8 mouse cellular contexts compared by ENCODE assay signal in the genomic region with DNA sequence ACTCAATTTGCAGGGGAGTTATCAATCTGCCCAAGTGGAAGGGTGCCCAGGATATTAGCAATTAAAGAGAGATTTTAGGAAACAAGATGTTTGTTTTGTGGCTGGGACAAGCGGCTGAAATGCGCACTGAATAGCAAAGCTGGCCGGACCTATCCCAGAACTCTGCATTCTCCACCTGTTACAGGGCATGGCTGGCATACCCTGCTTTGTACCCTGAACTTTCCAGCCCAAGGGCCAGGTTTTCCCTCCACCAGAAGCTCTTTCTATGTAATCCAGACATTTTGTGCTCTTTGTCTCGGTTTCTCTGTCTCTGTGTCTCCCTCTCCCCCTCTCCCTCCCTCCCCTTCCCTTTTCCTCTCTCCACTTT. TPM values are rescaled to one million over a fixed set of nuclear protein-coding genes. Genes with fewer than 3 reads are reported as not detected.
DNase-seq lines count a peak whose midpoint lies in the region; ATAC-seq and TF ChIP-seq lines count a peak whose summit lies in the region.

No protein-coding gene starts in this region.

- 0 out of 2 replicates have a peak, but pooled peaks cover 2% of the 10 kb centered on the region for H3K4me1 ChIP-seq in embryonic facial prominence, embryonic 12.5 days
- H3K4me1 ChIP-seq in intestine, postnatal 0 days (replicated peaks; ENCODE audit: control insufficient read depth, insufficient read depth, low read length) = no peaks in the 10 kb centered on the region
- H3K4me1 ChIP-seq in neural tube, embryonic 12.5 days = no peaks in the 10 kb centered on the region

- intact Hi-C loops in left cerebral cortex, postnatal 25 days (cut with DNase I) = loop anchor here (5.0 to 10.0 kb wide), 2 partner anchors 38 to 1400 kb away; partner anchors contain the start of gene Fgfrl1

- peak overlapping the region; percentile 64 for H3K4me3 ChIP-seq in layer of hippocampus, adult 2 months
- peak overlapping the region; percentile 48 for H3K4me3 ChIP-seq in embryonic facial prominence, embryonic 12.5 days
- peak overlapping the region; percentile 51 for H3K4me3 ChIP-seq in intestine, postnatal 0 days (ENCODE audit: low read depth, low read length)
- H3K4me3 ChIP-seq in neural tube, embryonic 12.5 days = peak overlapping the region; percentile 51

- DNase-seq in layer of hippocampus, adult 2 months (ENCODE audit: low spot score in 2 of 2) = no peak
- no peak for DNase-seq in layer of hippocampus, postnatal 25 days (ENCODE audit: extremely low spot score in 1 of 2, low spot score in 1 of 2)
- DNase-seq in left cerebral cortex, postnatal 25 days (ENCODE audit: low spot score in 2 of 2) = no peak
- no peak for DNase-seq in cerebellum, adult 9-11 months

- TF ChIP-seq CTCF in layer of hippocampus, adult 2 months (conservative IDR thresholded peaks at IDR 0.05) = no peak
- no peak for TF ChIP-seq CTCF in intestine, postnatal 0 days (IDR thresholded peaks at IDR 0.05; ENCODE audit: low read depth)

- H3K9ac ChIP-seq in embryonic facial prominence, embryonic 12.5 days = peak overlapping the region; percentile 40; the same call in 1 of the 2 replicates
- H3K9ac ChIP-seq in intestine, postnatal 0 days (ENCODE audit: low read depth, low read length) = no peak overlapping the region
- peak overlapping the region; percentile 66; the same call in 1 of the 2 replicates for H3K9ac ChIP-seq in neural tube, embryonic 12.5 days

- peak overlapping the region; percentile 58 for H3K4me2 ChIP-seq in embryonic facial prominence, embryonic 12.5 days (replicated peaks)
- H3K4me2 ChIP-seq in intestine, postnatal 0 days (replicated peaks; ENCODE audit: low read depth) = peak overlapping the region; percentile 76
- H3K4me2 ChIP-seq in neural tube, embryonic 12.5 days (replicated peaks) = peak overlapping the region; percentile 77

- H3K36me3 ChIP-seq in embryonic facial prominence, embryonic 12.5 days = no peaks in the 10 kb centered on the region
- H3K36me3 ChIP-seq in intestine, postnatal 0 days (ENCODE audit: control insufficient read depth, insufficient read depth) = no peaks in the 10 kb centered on the region
- no peaks in the 10 kb centered on the region for H3K36me3 ChIP-seq in neural tube, embryonic 12.5 days

- H3K27me3 ChIP-seq in embryonic facial prominence, embryonic 12.5 days = no peaks in the 10 kb centered on the region
- no peaks in the 10 kb centered on the region for H3K27me3 ChIP-seq in intestine, postnatal 0 days (replicated peaks; ENCODE audit: control insufficient read depth, insufficient read depth, low read length)
- H3K27me3 ChIP-seq in neural tube, embryonic 12.5 days (replicated peaks) = no peaks in the 10 kb centered on the region

- peak overlapping the region; percentile 95 for H3K27ac ChIP-seq in layer of hippocampus, adult 2 months
- H3K27ac ChIP-seq in embryonic facial prominence, embryonic 12.5 days = no peak overlapping the region
- no peak overlapping the region for H3K27ac ChIP-seq in intestine, postnatal 0 days (ENCODE audit: low read depth, low read length)
- no peak overlapping the region for H3K27ac ChIP-seq in neural tube, embryonic 12.5 days

- H3K9me3 ChIP-seq in embryonic facial prominence, embryonic 12.5 days = no peaks in the 10 kb centered on the region
- H3K9me3 ChIP-seq in intestine, postnatal 0 days (ENCODE audit: control insufficient read depth) = no peaks in the 10 kb centered on the region
- no peaks in the 10 kb centered on the region for H3K9me3 ChIP-seq in neural tube, embryonic 12.5 days

- ATAC-seq in embryonic facial prominence, embryonic 12.5 days (ENCODE audit: insufficient number of reproducible peaks, insufficient read depth, low FRiP score, low TSS enrichment) = no peak
- ATAC-seq in intestine, postnatal 0 days = peak; percentile 12; the same call in 1 of the 2 replicates
- peak; percentile 43 for ATAC-seq in neural tube, embryonic 12.5 days (ENCODE audit: low FRiP score, low read depth)
- ATAC-seq in frontal cortex, adult (ENCODE audit: low TSS enrichment) = no peak

- WGBS in embryonic facial prominence, embryonic 12.5 days = 11% methylated on average over 4 of the region's 4 CpGs
- whole genome bisulfite sequencing in intestine, postnatal 0 days = 1% methylated on average over 4 of the region's 4 CpGs
- WGBS in neural tube, embryonic 12.5 days = 10% methylated on average over 4 of the region's 4 CpGs

RNA-seq across cellular contexts. Expression of gene Gm35315, which starts 0.6 kb away (rescaled TPM):
- total RNA-seq in layer of hippocampus, adult 2 months (2021) = under 1 TPM; 0.52 to 0.64 TPM
- under 1 TPM; 0.56 to 0.76 TPM for total RNA-seq in layer of hippocampus, postnatal 25 days (2021)
- polyA plus RNA-seq in embryonic facial prominence, embryonic 12.5 days (2016; fragmentation: Nextera tagmentation; extraction: Ambion mirVana) = 1.2 and 1.5 TPM in 2 replicates
- polyA plus RNA-seq in intestine, postnatal 0 days (2015; fragmentation: Nextera tagmentation; extraction: Ambion mirVana) = 0.25 and 0.52 TPM in 2 replicates
- polyA plus RNA-seq in neural tube, embryonic 12.5 days (2016; fragmentation: Nextera tagmentation; extraction: Ambion mirVana) = 0.65 and 0.70 TPM in 2 replicates
- total RNA-seq in left cerebral cortex, postnatal 25 days (2021) = under 1 TPM; 0.25 to 0.53 TPM

RNA-seq across cellular contexts. Expression of gene Plcxd1, which starts 4.9 kb away (rescaled TPM):
- 1 to 10 TPM; 4.4 to 4.9 TPM for total RNA-seq in layer of hippocampus, adult 2 months (2021)
- total RNA-seq in layer of hippocampus, postnatal 25 days (2021) = 1 to 10 TPM; 4.4 to 4.7 TPM
- 1.4 and 1.7 TPM in 2 replicates for polyA plus RNA-seq in embryonic facial prominence, embryonic 12.5 days (2016; fragmentation: Nextera tagmentation; extraction: Ambion mirVana)
- 0.63 and 0.78 TPM in 2 replicates for polyA plus RNA-seq in intestine, postnatal 0 days (2015; fragmentation: Nextera tagmentation; extraction: Ambion mirVana)
- 1.3 and 1.8 TPM in 2 replicates for polyA plus RNA-seq in neural tube, embryonic 12.5 days (2016; fragmentation: Nextera tagmentation; extraction: Ambion mirVana)
- 10 to 100 TPM in 1 of 2 experiments, 1 to 10 TPM in 1; 9.6 to 12.8 TPM for total RNA-seq in left cerebral cortex, postnatal 25 days (2021)

RNA-seq across cellular contexts. Expression of gene Gtpbp6, which starts 13.2 kb away (rescaled TPM):
- total RNA-seq in layer of hippocampus, adult 2 months (2021) = 10 to 100 TPM; 77.3 to 85.6 TPM
- 10 to 100 TPM; 69.3 to 91.5 TPM for total RNA-seq in layer of hippocampus, postnatal 25 days (2021)
- polyA plus RNA-seq in embryonic facial prominence, embryonic 12.5 days (2016; fragmentation: Nextera tagmentation; extraction: Ambion mirVana) = 43.1 and 47.2 TPM in 2 replicates
- polyA plus RNA-seq in intestine, postnatal 0 days (2015; fragmentation: Nextera tagmentation; extraction: Ambion mirVana) = 14.9 and 15.2 TPM in 2 replicates
- 51.2 and 61.7 TPM in 2 replicates for polyA plus RNA-seq in neural tube, embryonic 12.5 days (2016; fragmentation: Nextera tagmentation; extraction: Ambion mirVana)
- total RNA-seq in left cerebral cortex, postnatal 25 days (2021) = 10 to 100 TPM; 80.5 to 95.6 TPM

RNA-seq across cellular contexts. Expression of gene Zfp605, which starts 15.1 kb away (rescaled TPM):
- total RNA-seq in layer of hippocampus, adult 2 months (2021) = 10 to 100 TPM; 16.1 to 16.5 TPM
- 10 to 100 TPM; 15.4 to 17.0 TPM for total RNA-seq in layer of hippocampus, postnatal 25 days (2021)
- polyA plus RNA-seq in embryonic facial prominence, embryonic 12.5 days (2016; fragmentation: Nextera tagmentation; extraction: Ambion mirVana) = 7.0 and 7.5 TPM in 2 replicates
- 2.0 TPM in 2 replicates for polyA plus RNA-seq in intestine, postnatal 0 days (2015; fragmentation: Nextera tagmentation; extraction: Ambion mirVana)
- 9.3 and 14.0 TPM in 2 replicates for polyA plus RNA-seq in neural tube, embryonic 12.5 days (2016; fragmentation: Nextera tagmentation; extraction: Ambion mirVana)
- total RNA-seq in left cerebral cortex, postnatal 25 days (2021) = 10 to 100 TPM; 17.4 to 18.6 TPM

RNA-seq across cellular contexts. Expression of gene Gm17655, which starts 22.5 kb away (rescaled TPM):
- 10 to 100 TPM in 1 of 2 experiments, 1 to 10 TPM in 1; 8.7 to 12.1 TPM for total RNA-seq in layer of hippocampus, adult 2 months (2021)
- 10 to 100 TPM in 1 of 2 experiments, 1 to 10 TPM in 1; 7.8 to 13.0 TPM for total RNA-seq in layer of hippocampus, postnatal 25 days (2021)
- polyA plus RNA-seq in embryonic facial prominence, embryonic 12.5 days (2016; fragmentation: Nextera tagmentation; extraction: Ambion mirVana) = 2.9 and 3.2 TPM in 2 replicates
- polyA plus RNA-seq in intestine, postnatal 0 days (2015; fragmentation: Nextera tagmentation; extraction: Ambion mirVana) = 1.4 and 1.6 TPM in 2 replicates
- polyA plus RNA-seq in neural tube, embryonic 12.5 days (2016; fragmentation: Nextera tagmentation; extraction: Ambion mirVana) = 5.2 and 6.3 TPM in 2 replicates
- 10 to 100 TPM in 1 of 2 experiments, 1 to 10 TPM in 1; 8.1 to 10.3 TPM for total RNA-seq in left cerebral cortex, postnatal 25 days (2021)

Comparison
In these comparisons a context has a peak if more than half of its experiments do, and no peak if none do; other contexts are left out.
1. ATAC-seq: peak in intestine, postnatal 0 days (single experiment) and neural tube, embryonic 12.5 days (single experiment); none in embryonic facial prominence, embryonic 12.5 days (single experiment) and frontal cortex, adult (single experiment).
2. Peak in every context shown above with its lines, with median percentiles within 50 percentile points of each other: H3K4me3 ChIP-seq and H3K4me2 ChIP-seq.